Mouse (Mus musculus) heart, adult 18-20 months (tissue): ENCODE results near the gene Prkag2. TPM values are rescaled to one million over a fixed set of nuclear protein-coding genes. Genes with fewer than 3 reads are reported as not detected.
"Not testable (repeated sequence)": the region's sequence is repeated elsewhere in the genome, so short reads cannot be mapped to it uniquely, and the experiment has no call there.

Experiments
- DNase-seq, 2 experiments: peaks; one replicate each; pipeline ENCODE4 v3.0.0; 2021 to 2022; ENCODE audit warnings: mixed read lengths in 1 of 2
- total RNA-seq, 2 experiments: library from RNA; stranded (reverse); gene quantifications; 2 replicates each; pipeline ENCODE4 v1.2.3; 2021

Prkag2 gene
- total RNA-seq, 2 experiments from 2014 or later = 30.8 to 31.1 TPM

GRCm38 (mm10) chr5:24825365-24826055, 274.9 kb downstream of the Prkag2 start:
- peak; percentile 25 to 32 for DNase-seq

- no peak for DNase-seq
Observed at GRCm38 (mm10) chr5:24823864-24824405, 276.5 kb downstream of the Prkag2 start.

GRCm38 (mm10) chr5:24822781-24823180, 277.7 kb downstream of the Prkag2 start:
- no peak for DNase-seq

- not testable (repeated sequence) for DNase-seq
Observed at GRCm38 (mm10) chr5:24822231-24822630, 278.2 kb downstream of the Prkag2 start.

GRCm38 (mm10) chr5:24821403-24821841, 279.0 kb downstream of the Prkag2 start:
- peak in 1 of 2 experiments; percentile 31 for DNase-seq

GRCm38 (mm10) chr5:24820627-24821026, 279.8 kb downstream of the Prkag2 start:
- no peak for DNase-seq

GRCm38 (mm10) chr5:24817191-24817590, 283.3 kb downstream of the Prkag2 start:
- DNase-seq = no peak

- no peak for DNase-seq
Observed at GRCm38 (mm10) chr5:24813946-24814345, 286.5 kb downstream of the Prkag2 start.

GRCm38 (mm10) chr5:24813005-24813404, 287.4 kb downstream of the Prkag2 start:
- DNase-seq = no peak

Other genes with a start within 250 kb of the Prkag2 start
- not detected for gene Galntl5, start 80.8 kb upstream of the Prkag2 start, total RNA-seq
- 10 to 100 TPM; 19.6 to 20.8 TPM for gene Galnt11, start 121.3 kb upstream of the Prkag2 start, total RNA-seq
- not detected for gene E130116L18Rik, start 122.5 kb upstream of the Prkag2 start, total RNA-seq